Mouse (Mus musculus) adrenal gland, postnatal 0 days (tissue): ENCODE data around the gene Orc3. TPM values are rescaled to one million over a fixed set of nuclear protein-coding genes. Genes with fewer than 3 reads are reported as not detected.

Experiments used
- polyA plus RNA-seq: library from polyadenylated mRNA; unstranded; fragments of >200 nt; fragmentation: Nextera tagmentation; extraction: Ambion mirVana; gene quantifications from 2 replicates; pipeline ENCODE4 v1.2.1, GENCODE M21; 2015

Orc3 gene
- polyA plus RNA-seq = 46.1 and 67.5 TPM in 2 replicates

DNA sequence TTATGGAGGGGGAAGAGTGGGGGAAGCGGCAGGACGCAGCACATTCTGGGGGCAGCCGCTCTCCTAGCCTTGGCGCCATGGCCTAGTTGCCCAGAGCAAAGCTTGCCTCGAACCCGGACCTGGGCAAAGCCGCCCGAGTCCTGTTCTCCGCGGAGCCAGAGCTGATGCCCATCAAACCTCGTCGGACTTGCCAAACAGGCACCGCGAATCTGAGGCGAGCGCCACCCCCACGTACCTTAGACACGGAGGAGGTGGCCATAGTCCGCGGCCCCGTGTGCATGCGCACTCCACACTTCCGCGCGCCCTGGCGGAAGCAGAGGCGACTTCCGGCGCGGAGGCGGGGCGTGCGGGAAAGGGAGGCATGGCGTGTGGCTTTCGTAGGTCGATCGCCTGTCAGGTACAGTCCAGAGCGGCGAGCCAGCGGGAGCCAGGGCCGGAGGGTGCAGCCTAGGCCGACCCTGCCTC is at the start of gene Orc3, which contains the start of gene Rars2:
TSS of gene Orc3 (minus strand) at position 315 of the 465 bp plus-strand sequence.
TSS of gene Rars2 (plus strand) at position 328 of the 465 bp plus-strand sequence.

DNA sequence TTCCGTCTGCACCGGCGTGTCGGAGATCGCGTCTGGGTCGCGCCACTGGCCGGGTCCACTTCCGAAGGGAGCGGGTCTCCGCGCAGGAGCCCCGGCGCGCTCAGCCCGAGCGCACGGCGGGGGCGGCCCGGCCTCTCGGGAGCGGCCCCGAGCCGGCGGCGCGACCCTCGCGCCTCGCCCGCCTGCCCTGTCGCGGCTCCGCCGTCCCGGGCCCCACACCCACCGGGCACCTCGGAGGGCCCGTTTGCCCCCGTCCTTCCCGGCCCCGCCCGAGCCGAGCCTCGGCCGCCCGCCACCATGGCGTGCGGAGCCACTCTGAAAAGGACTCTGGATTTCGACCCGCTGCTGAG is 64.0 kb downstream of the Orc3 start, which contains the start of gene Akirin2:
TSS of gene Akirin2 (plus strand) at position 190 of the 350 bp plus-strand sequence.

Other genes starting within 250 kb of the Orc3 start
- gene Akirin2, start 64.0 kb downstream of the Orc3 start, polyA plus RNA-seq = 61.0 and 61.1 TPM in 2 replicates
- 43.5 and 59.2 TPM in 2 replicates for gene Rars2, start within 50 bp of the Orc3 start, polyA plus RNA-seq
- gene Slc35a1, start 72.5 kb upstream of the Orc3 start, polyA plus RNA-seq = 37.0 and 55.9 TPM in 2 replicates
- 0.29 and 0.98 TPM in 2 replicates for gene Cfap206, start 115.3 kb upstream of the Orc3 start, polyA plus RNA-seq
- gene Gm136, start 141.3 kb upstream of the Orc3 start, polyA plus RNA-seq = not detected in 2 replicates
- 66.5 and 68.4 TPM in 2 replicates for gene Smim8, start 163.5 kb upstream of the Orc3 start, polyA plus RNA-seq